Mouse (Mus musculus): ENCODE data around the gene Hmcn2.
A peak's percentile ranks its signal among the peaks of the same experiment; 100 is the strongest.

DNA sequence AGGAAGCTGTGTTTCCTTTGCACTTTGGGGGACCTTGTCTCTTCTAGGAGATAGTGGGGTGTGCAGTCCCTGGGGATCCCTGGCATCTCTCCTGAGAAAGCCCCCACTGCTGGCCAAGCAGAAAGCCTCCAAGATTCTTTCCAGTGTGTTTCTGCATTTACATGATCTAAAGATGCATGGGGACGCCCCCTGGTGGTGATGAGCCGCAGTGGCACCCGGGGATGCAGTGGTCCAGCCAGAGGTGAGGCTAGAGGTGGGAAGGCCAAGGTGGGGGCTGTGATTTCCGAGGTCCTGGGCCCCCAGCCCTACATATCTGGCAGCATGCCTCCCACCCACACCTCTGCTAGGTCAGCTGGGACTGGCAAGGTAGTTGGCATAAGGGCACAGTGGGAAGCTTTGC, 19.2 kb upstream of the Hmcn2 start:
- no peak for TF ChIP-seq POLR2AphosphoS2 (IDR thresholded peaks at IDR 0.05; ENCODE audit: low read depth, low read length)
- no peak for TF ChIP-seq ZNF384 (IDR thresholded peaks at IDR 0.05; ENCODE audit: low read depth, low read length)
- TF ChIP-seq PAX5 (IDR thresholded peaks at IDR 0.05; ENCODE audit: low read length) = no peak
- TF ChIP-seq EP300 (IDR thresholded peaks at IDR 0.05; ENCODE audit: low read length) = no peak
- no peak for TF ChIP-seq POLR2A (IDR thresholded peaks at IDR 0.05; ENCODE audit: low read depth, low read length)
- peak; percentile 65 to 86 for TF ChIP-seq CTCF (conservative IDR thresholded peaks at IDR 0.05 in 1 of 2, IDR thresholded peaks at IDR 0.05 in 1 of 2; ENCODE audit: low read depth in 2 of 2, low read length in 2 of 2)
- no peak for TF ChIP-seq MYC (IDR thresholded peaks at IDR 0.05; ENCODE audit: low read depth, low read length)
- TF ChIP-seq MAX (IDR thresholded peaks at IDR 0.05; ENCODE audit: low read length) = no peak
- TF ChIP-seq MAFK (IDR thresholded peaks at IDR 0.05; ENCODE audit: insufficient replicate concordance, low read length) = no peak
- TF ChIP-seq ETS1 (conservative IDR thresholded peaks at IDR 0.05; ENCODE audit: low read depth, low read length) = no peak
- TF ChIP-seq SMC3 (IDR thresholded peaks at IDR 0.05; ENCODE audit: low read depth, low read length) = peak; percentile 79
- no peak for TF ChIP-seq USF1 (IDR thresholded peaks at IDR 0.05; ENCODE audit: low read depth, low read length)
- TF ChIP-seq NELFE (IDR thresholded peaks at IDR 0.05; ENCODE audit: low read depth, low read length) = 0 out of 2 replicates have a peak, but pooled peaks have one; percentile 9
- no peak for TF ChIP-seq ZC3H11A (IDR thresholded peaks at IDR 0.05; ENCODE audit: low read depth, low read length)
